Mouse (Mus musculus) macrophage (primary cell): ENCODE data around the gene Ldlrap1. TPM values are rescaled to one million over a fixed set of nuclear protein-coding genes. Genes with fewer than 3 reads are reported as not detected.

ENCODE experiments used
- H3K27ac ChIP-seq: fragments of 350-480 bp; formaldehyde crosslinking; 2 replicates; pipeline ENCODE4 v1.9.0; 2021
- H3K36me3 ChIP-seq: fragments of 350-480 bp; formaldehyde crosslinking; 2 replicates; pipeline ENCODE4 v1.9.0; 2021; ENCODE audit errors: inconsistent target
- H3K4me3 ChIP-seq: fragments of 350-480 bp; formaldehyde crosslinking; 2 replicates; pipeline ENCODE4 v1.9.0; 2021; ENCODE audit errors: inconsistent target
- H3K79me2 ChIP-seq: fragments of 350-480 bp; formaldehyde crosslinking; 2 replicates; pipeline ENCODE4 v1.9.0; 2021; ENCODE audit errors: inconsistent target
- WGBS: methylation state at CpG from one replicate; pipeline ENCODE4 v1.1.7; 2026; ENCODE audit warnings: inconsistent platforms; ENCODE audit not compliant: missing documents; 5-methylcytosine and 5-hydroxymethylcytosine counted together
- polyA plus RNA-seq: library from polyadenylated mRNA; stranded (reverse); fragments of 250-400 nt; gene quantifications from 3 replicates; pipeline ENCODE4 v1.2.4, GENCODE M21; 2018; ENCODE audit warnings: inconsistent platforms

Gene Ldlrap1
- polyA plus RNA-seq, 1 experiment from 2014 or later: 43.1 TPM

DNA sequence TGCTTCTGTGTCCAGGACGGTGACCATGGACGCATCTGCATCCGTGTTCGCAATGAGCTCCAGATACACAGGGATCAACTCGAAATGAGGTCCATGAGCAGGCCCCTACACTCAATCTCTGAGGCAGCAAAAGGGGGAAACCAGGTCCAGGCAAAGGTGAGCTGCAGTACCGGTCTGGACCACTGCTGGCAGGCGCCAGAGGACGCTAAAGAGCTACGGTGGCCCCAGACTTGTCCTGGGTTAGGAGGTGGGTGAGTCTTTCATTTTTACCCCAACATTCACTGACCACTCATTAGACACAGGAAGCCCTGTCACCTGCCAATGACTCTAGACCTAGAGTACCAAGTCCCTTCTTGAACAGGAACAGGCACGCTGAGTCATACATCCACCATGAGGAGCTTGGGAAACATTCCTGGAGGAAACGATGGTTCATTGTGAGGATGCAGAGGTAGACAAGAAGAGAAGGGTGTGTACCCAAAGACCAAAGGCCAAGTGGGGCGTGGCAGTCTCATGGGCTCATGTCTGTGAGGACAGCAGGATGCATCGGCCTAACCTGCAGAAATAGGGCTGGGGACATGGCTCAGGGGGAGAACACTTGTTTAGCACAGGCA is 42.0 kb downstream of the Ldlrap1 start:
- H3K4me3 ChIP-seq: no peak overlapping the region
- 85% methylated on average over 13 of the region's 13 CpGs for WGBS
- no peaks in the 10 kb centered on the region for H3K36me3 ChIP-seq
- H3K79me2 ChIP-seq: no peaks in the 10 kb centered on the region
- no peak overlapping the region for H3K27ac ChIP-seq

DNA sequence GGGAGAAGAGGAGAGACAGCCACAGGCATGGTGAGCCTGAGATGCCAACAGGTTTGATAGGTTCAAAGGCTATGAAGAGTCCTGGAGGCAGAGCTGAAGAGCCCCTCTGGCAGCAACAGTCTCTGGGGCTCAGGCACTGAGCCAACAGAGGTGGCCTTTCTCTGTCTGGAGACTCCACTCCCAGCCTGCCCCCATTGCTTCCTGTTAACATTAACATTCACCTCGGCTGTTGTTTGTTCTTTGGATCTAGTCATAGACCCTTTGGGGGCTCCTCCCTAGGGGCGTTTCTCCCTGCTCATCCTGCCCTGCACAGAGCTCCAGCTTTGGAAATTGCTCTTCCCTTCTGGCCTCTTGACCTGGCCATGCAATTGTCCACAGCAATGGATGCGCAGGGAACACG is 42.9 kb downstream of the Ldlrap1 start:
- Histone ChIP-seq H3K27ac (no peak overlapping the region), H3K4me3 (no peak overlapping the region)
- 72% methylated on average over 4 of the region's 4 CpGs for WGBS

DNA sequence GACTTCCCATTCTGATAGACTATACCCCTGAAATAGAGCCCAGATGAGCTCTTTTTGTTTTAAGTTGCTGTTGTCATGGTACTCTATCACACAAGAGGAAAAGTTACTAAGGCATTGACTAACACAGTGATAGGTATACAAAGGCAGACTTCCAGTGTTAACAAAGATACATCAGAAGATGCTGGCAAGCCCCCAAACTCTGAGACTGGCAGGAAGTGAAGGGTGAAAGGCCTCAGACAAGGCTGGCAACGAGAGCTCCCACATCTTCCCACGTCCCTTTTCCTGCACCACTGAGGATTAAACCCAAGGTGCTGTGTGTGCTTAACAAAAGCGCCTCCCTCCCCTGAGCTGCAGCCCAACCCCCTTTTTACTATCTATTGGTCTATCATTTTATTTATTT is 44.6 kb downstream of the Ldlrap1 start:
- Histone ChIP-seq H3K79me2 (no peaks in the 10 kb centered on the region), H3K36me3 (no peaks in the 10 kb centered on the region), H3K27ac (no peak overlapping the region), H3K4me3 (no peak overlapping the region)
- WGBS: 68% methylated on average over 3 of the region's 3 CpGs

More for the DNA sequence above, 42.9 kb downstream of the Ldlrap1 start:
- Histone ChIP-seq H3K36me3 (no peaks in the 10 kb centered on the region), H3K79me2 (no peaks in the 10 kb centered on the region)

DNA sequence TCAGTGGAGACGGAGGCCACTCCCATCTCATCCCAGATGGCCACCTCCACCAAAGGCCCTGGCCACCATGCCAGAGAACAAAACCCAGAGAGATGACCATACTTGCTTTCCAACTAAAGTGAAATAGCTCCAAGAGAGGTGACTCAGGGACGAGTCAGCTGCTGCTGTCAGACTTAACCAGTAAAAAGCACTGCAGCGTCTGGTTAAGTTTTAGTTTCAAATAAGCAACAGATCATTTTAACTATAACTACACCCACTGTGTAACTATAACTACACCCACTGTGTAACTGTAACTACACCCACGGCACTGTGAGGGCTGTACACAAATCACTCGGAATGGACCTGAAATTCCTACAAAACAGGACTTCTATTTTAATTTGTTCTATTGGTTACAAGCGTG is 46.7 kb downstream of the Ldlrap1 start:
- Histone ChIP-seq H3K36me3 (no peaks in the 10 kb centered on the region), H3K27ac (no peak overlapping the region), H3K79me2 (no peaks in the 10 kb centered on the region), H3K4me3 (no peak overlapping the region)
- 85% methylated on average over 6 of the region's 6 CpGs for WGBS

DNA sequence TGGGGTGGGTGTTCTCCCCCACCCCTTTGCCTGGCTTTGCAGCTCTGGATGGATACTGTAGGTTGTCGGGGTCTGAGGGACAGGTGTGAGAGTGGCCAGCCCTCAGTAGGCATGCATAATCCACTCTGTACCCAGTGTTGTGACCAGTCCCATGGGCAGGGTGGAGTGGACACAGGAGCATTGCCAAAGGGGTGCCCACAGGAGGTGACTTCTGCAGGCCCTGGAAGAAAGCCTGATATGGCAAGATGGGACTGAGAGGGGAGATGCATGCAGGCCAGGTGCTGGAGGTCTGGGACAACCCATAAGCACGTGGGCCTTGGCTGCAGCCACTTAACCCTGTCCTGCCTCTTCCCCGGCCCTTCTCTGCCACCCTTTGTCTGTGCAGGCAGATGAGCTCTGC is 47.5 kb downstream of the Ldlrap1 start:
- WGBS: 88% methylated on average over 2 of the region's 3 CpGs
- no peak overlapping the region for H3K4me3 ChIP-seq
- H3K79me2 ChIP-seq: no peaks in the 10 kb centered on the region
- H3K36me3 ChIP-seq: no peaks in the 10 kb centered on the region
- H3K27ac ChIP-seq: no peak overlapping the region

DNA sequence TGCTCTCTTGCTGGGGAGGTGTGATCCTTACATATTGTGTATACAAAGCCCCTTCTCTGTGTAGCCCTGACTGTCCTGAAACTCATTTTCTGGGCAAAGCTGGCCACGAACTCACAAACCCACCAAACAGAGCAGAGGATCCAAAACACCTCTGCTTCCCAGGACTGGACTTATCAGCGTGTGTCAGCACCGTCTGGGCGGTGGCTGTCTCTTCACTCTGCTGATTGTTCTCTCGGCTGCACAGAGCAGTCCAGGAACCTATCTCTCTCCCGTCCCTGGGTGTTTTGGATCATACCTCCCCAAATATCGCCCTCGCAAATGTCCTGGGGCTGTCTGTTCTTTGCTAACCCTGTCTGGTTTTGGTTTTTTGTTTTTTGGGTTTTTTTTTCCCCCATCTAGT is 48.3 kb downstream of the Ldlrap1 start:
- Histone ChIP-seq H3K79me2 (no peaks in the 10 kb centered on the region), H3K4me3 (no peak overlapping the region), H3K36me3 (no peaks in the 10 kb centered on the region), H3K27ac (no peak overlapping the region)
- 90% methylated on average over 8 of the region's 8 CpGs for WGBS

DNA sequence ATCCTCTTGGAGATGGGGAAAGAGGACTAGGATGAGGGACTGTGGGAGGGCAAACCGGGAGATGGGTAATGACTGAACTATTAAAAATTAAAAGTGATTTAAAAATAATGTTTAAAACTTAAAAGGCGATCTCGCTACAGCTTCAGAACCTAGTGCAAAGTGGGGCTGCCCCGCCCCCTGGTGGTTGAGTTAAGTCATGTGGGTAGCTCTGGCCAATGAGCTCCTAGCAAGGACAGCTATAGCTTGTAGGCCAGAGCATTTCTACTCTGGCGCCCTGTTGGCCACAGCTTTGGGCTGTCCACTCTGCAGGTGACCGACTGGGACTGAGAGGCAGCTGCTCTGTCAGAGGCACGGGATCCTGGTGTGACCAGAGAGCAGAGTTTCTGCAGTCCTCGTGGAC is 53.9 kb downstream of the Ldlrap1 start:
- no peak overlapping the region for H3K4me3 ChIP-seq
- no peaks in the 10 kb centered on the region for H3K36me3 ChIP-seq
- no peak overlapping the region for H3K27ac ChIP-seq
- WGBS: 11% methylated on average over 7 of the region's 8 CpGs
- no peaks in the 10 kb centered on the region for H3K79me2 ChIP-seq

DNA sequence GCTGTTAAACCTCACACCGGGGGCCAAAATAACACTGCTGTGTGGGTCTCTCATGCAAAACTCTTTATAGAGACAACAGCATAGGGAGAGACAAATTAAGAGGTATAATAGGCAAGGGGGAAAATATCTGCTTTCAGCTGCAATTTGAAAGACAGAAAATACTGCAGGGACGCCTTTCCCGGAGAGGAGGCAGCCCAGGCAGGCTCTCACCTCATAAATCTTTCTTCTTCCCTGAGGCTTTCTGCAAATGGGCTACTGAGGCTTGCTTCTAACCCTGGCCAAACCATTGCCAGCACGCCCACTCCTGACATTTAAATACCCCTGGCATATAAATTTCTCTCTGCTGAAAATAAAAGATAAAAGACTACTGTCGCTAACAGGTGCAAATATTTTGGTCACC is 62.5 kb downstream of the Ldlrap1 start:
- H3K36me3 ChIP-seq: peaks cover 2% of the 10 kb centered on the region
- H3K79me2 ChIP-seq: peaks cover 31% of the 10 kb centered on the region
- no peak overlapping the region for H3K4me3 ChIP-seq
- WGBS: 80% methylated on average over 5 of the region's 5 CpGs
- H3K27ac ChIP-seq: no peak overlapping the region

DNA sequence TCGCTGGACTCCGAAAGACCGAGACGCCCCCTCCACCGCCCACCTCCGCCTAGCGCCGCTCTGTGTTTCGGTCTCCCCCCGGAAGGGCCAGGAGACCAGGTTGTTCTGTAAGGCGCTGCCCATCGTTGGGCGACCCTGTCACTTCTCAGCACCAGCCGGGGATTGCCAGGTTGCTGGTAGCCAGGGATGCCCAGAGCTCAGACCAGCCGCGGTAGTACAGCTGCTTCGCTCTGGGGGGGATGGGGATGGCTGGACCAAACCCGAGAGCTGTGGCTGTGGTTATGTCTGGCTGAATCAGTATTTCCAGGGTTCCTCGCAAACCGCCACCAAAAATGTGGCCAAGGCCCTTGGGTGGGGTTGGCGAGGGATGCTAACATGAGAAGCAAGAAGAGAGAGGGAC is 63.2 kb downstream of the Ldlrap1 start:
- peak overlapping the region; percentile 40 for H3K4me3 ChIP-seq
- 2% methylated on average over 21 of the region's 21 CpGs for WGBS
- H3K36me3 ChIP-seq: peaks cover 9% of the 10 kb centered on the region
- no peak overlapping the region; the same call in 1 of the 2 replicates for H3K27ac ChIP-seq
- peaks cover 38% of the 10 kb centered on the region for H3K79me2 ChIP-seq

DNA sequence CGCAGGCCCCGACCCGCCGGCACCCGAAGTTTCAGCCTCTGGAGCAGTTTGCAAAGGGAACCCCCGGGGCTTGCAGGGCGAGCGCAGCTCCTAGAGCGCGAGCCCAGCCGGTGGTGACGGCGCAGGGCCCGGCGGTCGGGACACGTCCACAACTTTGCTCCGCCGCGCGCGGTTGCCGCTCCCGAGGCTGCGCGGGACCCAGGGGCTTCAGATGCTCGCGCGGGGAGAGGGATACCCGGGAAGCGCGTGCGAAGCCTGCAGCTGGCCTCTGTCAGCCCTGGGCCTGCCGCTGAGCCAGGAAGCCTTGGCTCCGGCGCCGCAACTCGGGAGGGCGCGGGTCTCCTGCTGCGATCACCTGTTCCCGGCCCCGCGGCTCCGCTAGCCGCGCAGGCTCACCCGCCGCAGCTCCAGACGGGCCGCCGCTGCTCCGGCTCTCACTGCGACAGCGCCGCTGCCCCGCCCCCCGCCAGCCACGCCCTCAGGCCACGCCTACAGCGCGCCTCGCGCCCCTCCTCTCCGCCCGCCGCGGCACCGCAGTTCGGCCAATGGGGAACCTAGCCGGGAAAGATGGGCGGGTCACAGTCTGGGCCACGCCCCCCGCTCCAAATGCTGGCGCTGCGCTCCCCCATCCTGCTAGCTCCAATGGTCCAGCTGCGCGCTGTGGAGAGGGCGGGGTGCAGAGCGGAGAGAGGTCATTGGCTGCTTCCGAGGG is 63.8 kb downstream of the Ldlrap1 start, which contains the start of gene Man1c1:
Gene Man1c1 (minus strand): TSS at position 456 of the 712 bp plus-strand sequence.
- Histone ChIP-seq H3K27ac (peak within 1 kb of the TSS; percentile 73), H3K79me2 (peaks cover 44% of the 10 kb centered on the region), H3K4me3 (peak within 1 kb of the TSS; percentile 69), H3K36me3 (peaks cover 15% of the 10 kb centered on the region)
- WGBS: 1% methylated on average over 59 of the region's 81 CpGs

DNA sequence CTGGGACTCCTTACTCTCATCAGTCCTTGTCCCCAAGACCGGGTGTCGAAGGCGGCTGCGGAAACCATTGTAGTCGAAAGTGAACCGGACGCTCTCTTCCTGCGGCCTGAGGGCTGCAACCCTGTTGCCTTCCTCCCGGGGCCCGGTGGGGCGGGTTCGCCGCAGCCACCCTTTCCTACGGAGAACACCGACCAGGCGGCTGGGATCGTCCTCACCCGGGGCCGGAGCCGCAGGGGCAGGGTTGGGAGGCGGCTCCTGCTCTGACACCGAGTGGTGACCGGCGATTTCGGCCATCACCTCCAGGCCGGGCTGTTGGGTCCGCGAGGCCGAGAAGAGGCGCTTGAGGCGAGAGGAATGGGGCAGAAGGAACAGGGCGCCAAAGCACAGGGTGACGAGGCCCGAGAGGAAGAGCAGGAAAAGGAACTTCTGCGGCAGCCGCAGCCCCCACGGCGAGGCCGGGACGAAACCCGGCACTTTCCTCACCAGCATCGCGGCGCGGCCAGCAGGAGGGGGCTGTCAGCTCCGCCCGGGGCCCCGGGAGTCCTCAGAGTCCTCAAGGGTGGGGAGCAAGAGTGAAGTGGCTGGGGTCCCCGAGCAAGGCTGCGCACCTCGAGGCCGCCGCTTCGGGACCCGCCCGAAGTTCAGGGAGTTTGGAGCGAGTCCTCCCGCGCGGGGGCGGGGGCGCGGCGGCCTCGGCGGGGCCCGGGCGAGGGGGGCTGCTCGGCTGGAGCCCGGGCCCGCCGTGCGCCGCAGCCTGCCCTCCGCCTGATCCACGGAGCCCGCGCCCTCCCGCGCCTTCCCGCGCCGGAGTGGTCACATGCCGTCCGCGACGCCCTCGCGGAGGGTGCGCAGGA is 64.6 kb downstream of the Ldlrap1 start:
- H3K79me2 ChIP-seq: peaks cover 52% of the 10 kb centered on the region
- under 1% methylated on average over 89 of the region's 90 CpGs for WGBS
- peak overlapping the region; percentile 69 for H3K4me3 ChIP-seq
- peak overlapping the region; percentile 73 for H3K27ac ChIP-seq
- peaks cover 23% of the 10 kb centered on the region for H3K36me3 ChIP-seq

DNA sequence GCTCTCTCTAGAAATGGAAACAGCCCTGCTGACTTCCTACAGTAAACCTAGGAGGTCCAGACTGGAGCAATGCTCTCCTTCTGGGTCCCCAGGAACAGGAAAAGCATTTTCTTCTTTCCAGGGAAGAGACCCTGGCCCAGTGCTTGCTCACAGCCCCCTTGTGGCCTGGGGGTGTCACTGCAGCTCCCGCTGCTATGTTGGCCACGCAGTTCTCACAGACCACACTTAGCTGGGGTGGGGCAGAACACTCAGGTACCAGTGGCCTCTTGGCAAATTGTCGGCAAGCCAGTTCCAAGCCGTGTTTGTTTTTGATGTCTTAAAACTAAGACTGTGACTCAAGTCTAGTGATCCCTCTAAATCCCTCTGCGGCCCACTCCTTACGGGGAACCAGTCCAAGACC is 65.9 kb downstream of the Ldlrap1 start:
- Histone ChIP-seq H3K4me3 (peak overlapping the region; percentile 69), H3K79me2 (peaks cover 64% of the 10 kb centered on the region), H3K36me3 (peaks cover 33% of the 10 kb centered on the region), H3K27ac (peak overlapping the region; percentile 73)
- 31% methylated on average over 6 of the region's 6 CpGs for WGBS

DNA sequence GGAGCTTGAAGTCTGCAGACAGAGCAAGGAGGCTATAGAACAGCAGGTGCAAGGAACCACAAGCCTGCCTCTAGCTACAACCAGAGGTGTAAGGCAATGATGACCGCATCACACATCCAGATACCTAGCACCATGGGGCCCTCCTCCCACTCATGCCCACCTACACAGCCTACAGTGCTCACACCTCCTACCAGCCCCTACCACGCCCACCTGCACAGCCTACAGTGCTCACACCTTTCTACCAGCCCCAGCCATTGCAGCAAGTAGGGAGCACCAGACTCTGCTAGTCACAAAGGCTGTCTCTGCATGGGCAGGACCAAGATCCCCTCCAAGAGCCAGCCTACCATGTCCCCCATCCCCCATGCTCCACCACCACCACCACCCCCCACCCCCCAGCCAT is 66.9 kb downstream of the Ldlrap1 start:
- H3K27ac ChIP-seq: no peak overlapping the region
- H3K36me3 ChIP-seq: peaks cover 44% of the 10 kb centered on the region
- 82% methylated on average over 2 of the region's 2 CpGs for WGBS
- peaks cover 75% of the 10 kb centered on the region for H3K79me2 ChIP-seq
- peak overlapping the region; percentile 69; the same call in 1 of the 2 replicates for H3K4me3 ChIP-seq

DNA sequence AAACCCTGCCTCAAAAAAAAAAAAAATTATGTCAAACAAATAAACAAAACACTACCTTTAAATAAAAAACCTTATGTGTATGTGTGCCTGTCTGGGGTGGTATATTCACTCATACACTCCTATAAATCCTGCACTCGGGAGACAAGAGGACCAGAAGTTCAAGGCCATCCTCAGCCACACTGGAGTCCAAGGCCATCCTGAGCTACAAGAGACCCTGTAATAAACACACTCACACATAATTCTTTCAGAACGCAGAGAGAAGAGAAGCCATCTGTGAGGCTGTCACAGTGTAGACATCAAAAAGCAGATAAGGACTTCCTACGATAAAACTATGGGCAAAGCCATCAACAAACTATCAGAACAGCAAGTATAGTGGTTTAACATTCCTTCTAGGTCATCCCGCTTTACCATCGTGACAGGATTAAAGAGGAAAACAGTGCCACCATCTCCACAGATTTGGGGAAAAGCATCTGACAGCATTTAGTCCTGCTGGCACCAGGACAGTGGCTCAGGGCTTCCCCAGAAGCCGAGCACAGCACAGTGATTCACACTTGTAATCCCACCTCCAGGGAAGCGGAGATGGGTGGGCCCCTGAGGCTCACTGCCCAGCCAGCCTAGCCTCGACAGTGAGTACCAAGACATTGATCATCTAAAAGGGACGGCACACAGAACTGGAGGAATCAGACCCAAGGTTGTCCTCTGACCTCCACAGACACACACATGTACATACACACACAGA is 74.5 kb downstream of the Ldlrap1 start:
- peaks cover 71% of the 10 kb centered on the region for H3K36me3 ChIP-seq
- 95% methylated on average over 6 of the region's 9 CpGs for WGBS

More for the DNA sequence above, 74.5 kb downstream of the Ldlrap1 start:
- H3K4me3 ChIP-seq: no peak overlapping the region
- H3K27ac ChIP-seq: no peak overlapping the region
- peaks cover 100% of the 10 kb centered on the region for H3K79me2 ChIP-seq
